Mouse (Mus musculus): ENCODE measurements around the gene Ppip5k2.

The Ppip5k2 gene

DNA sequence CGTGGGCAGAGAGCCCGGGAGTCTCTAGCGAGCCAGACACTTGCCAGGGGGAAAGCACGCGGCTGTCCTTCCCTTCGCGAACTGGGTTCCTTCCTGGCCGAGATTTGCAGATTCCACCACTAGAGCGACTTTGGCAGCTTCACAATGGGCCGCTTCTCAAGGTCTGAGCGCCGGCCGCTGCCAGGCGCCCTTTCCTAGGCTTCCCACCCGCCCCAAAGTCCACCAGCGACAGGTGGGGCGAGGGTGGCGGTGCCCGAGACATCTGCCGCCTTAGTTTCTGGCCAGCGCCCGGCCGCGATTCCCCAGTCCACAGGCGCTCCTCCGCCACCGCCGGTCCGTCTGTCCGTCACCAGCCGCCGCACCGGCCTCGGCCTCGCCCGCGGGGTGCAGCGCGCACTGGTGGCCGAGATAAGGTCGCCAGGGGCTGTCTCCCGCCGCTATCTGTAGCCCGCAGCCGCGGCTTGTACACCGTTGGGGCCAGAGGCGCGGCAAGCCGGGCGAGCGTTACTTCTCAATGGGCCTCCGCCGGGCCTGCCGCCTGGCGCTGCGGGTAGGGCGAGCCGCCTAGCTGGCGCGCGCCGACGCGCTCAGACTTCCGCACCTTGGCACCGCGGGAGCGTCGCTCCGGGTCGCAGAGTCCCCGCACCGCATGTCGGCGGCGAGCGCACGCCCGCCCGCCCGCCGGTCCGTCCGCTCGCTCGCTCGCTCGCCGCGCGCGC lies 109.4 kb downstream of the Ppip5k2 start:
- peak; percentile 91 for DNase-seq (ENCODE audit: low spot score)

DNA sequence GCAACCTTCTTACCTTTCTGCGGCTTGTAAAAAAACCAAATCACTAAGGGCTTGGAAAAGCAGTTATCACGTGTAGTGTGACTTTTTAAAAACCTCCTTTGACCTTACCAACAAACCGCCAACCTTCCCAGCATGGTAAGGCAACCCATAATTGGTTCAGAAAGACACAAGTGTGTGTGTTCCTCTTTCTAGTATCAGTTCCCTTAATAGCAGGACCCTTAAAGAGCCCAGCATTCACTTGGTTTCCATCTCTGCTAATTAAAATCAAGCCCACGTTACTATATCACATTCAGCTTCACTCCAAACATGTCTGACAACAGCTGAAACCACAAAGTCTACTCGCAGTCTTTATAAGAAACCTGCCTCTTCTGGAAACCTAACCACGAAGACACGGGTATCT lies 110.8 kb downstream of the Ppip5k2 start:
- no peak for DNase-seq (ENCODE audit: low spot score)

DNA sequence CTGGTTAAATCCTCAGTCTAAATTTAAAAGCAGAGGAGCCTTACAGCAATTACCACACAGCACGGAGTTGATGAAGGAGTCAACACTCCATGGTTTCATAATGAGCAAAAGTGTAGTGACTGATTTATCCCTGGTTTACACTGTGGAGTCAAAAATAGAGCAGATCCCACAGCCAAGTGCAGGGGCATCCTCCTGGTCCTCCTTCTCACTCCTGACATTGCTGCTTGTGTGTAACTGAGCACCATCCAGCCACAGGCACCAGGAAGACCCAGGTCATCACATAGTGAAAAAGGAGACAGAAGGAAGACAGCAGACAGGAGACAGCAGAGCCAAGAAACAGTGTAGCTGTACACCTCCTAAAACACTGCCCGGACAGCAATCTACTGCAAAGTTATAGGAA lies 112.4 kb downstream of the Ppip5k2 start:
- DNase-seq (ENCODE audit: low spot score): no peak

DNA sequence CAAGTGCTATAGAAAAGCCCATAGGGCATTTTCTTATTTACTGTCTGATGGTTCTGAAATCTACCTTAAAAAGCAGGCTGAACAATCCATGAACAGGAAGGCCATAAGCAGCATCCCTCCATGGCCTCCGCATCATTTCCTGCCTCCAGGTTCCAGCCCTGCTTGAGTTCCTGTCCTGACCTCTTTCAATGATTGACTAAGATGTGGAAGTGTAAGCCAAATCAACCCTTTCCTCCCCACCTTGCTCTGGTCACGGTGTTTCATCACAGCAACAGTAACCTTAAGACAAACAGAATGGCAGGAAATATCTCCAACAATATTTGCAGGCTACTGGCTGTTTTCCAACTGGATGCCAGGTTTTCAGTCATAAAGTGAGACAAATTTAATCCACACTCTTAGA lies 113.0 kb downstream of the Ppip5k2 start:
- no peak for DNase-seq (ENCODE audit: low spot score)

Data from c-Kit-positive CD71-positive TER-119-positive erythroid progenitor cells, embryonic 14.5 days (primary cell).